Mouse (Mus musculus): ENCODE results near the gene Gm20869. TPM values are rescaled to one million over a fixed set of nuclear protein-coding genes. Genes with fewer than 3 reads are reported as not detected.
"Not testable (repeated sequence)": the region's sequence is repeated elsewhere in the genome, so short reads cannot be mapped to it uniquely, and the experiment has no call there.

The Gm20869 gene
- polyA plus RNA-seq (2016; fragmentation: Nextera tagmentation; extraction: Ambion mirVana), result not detected in 2 replicates

GRCm38 (mm10) chrY:71469149-71469548 is at the start of gene Gm20869:
Gm20869 (plus strand) TSS chrY:71469449.
- not testable (repeated sequence) for H3K9me3 ChIP-seq; H3K36me3 ChIP-seq; H3K27me3 ChIP-seq (ENCODE audit: insufficient read depth, poor library complexity, severe bottlenecking); H3K4me3 ChIP-seq; H3K4me1 ChIP-seq; DNase-seq (ENCODE audit: low spot score); H3K27ac ChIP-seq
- WGBS, result no CpG with 5 or more reads among the region's 6 CpGs

Other genes with a start within 250 kb of the Gm20869 start
- not detected in 2 replicates for gene Gm20870, start 222.6 kb downstream of the Gm20869 start, polyA plus RNA-seq (2016; fragmentation: Nextera tagmentation; extraction: Ambion mirVana)

Measured in heart, embryonic 10.5 days (tissue).